Mouse (Mus musculus) heart, postnatal 14 days (tissue): ENCODE measurements around the gene Grap. TPM values are rescaled to one million over a fixed set of nuclear protein-coding genes. Genes with fewer than 3 reads are reported as not detected.
"Not testable (repeated sequence)": the region's sequence is repeated elsewhere in the genome, so short reads cannot be mapped to it uniquely, and the experiment has no call there.

ENCODE experiments used
- DNase-seq, 2 experiments: peaks; one replicate each; pipeline ENCODE4 v3.0.0; 2021 to 2022
- intact Hi-C: fragments of 180-260 bp; cut with DNase I; formaldehyde crosslinking; loops from one replicate; pipeline ENCODE4 v1.15.1; 2025
- long read RNA-seq, 2 experiments: library from polyadenylated mRNA; stranded (forward); transcript quantifications; one replicate each; pipeline ENCODE4 v2.0.0; 2021
- total RNA-seq, 2 experiments: library from RNA; stranded (reverse); gene quantifications; 2 replicates each; pipeline ENCODE4 v1.2.3; 2021

Gene Grap
- total RNA-seq: 10 to 100 TPM; 13.9 to 15.4 TPM
- long read RNA-seq, experiment 1, transcript Grap-201 (5 exons, 1,662 nt): major isoform, 38 of 42 reads
- long read RNA-seq, experiment 1, partial matches to known transcripts: 0 of 42 reads
- long read RNA-seq, experiment 1, other reads (novel, unspliced or antisense): 4 of 42 reads
- long read RNA-seq, experiment 2, transcript Grap-201 (5 exons, 1,662 nt): major isoform, 28 of 35 reads
- long read RNA-seq, experiment 2, partial matches to known transcripts: 1 of 35 reads
- long read RNA-seq, experiment 2, other reads (novel, unspliced or antisense): 6 of 35 reads

- intact Hi-C loops: no loop called here
- peak; percentile 44 to 47 for DNase-seq
Observed at GRCm38 (mm10) chr11:61652686-61653447, at the start of gene Grap. Gene Grap (plus strand): TSS chr11:61653265.

GRCm38 (mm10) chr11:61608072-61608471, 45.0 kb upstream of the Grap start:
- intact Hi-C loops: no loop called here
- DNase-seq: no peak

DNA sequence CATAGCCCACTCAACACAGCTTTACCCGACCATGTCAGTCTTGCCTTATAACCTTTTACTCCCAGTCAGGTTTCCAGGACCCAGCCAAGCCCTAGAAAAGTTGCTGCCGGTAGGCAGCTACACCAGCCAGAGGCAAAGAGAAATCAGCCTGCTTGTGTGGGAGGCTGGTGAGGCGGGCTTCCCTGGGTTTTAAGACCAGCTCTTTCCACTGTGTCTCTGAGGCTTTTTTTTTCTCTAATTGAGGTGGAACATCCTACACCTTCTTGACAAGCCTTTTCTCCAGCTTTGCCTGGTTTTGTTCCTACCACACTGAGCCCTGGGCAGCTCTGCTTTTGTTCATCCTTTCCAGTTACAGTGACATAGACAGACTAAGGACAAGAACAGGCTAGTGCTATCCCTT, 41.9 kb upstream of the Grap start:
- intact Hi-C loops: no loop called here
- DNase-seq: no peak

DNA sequence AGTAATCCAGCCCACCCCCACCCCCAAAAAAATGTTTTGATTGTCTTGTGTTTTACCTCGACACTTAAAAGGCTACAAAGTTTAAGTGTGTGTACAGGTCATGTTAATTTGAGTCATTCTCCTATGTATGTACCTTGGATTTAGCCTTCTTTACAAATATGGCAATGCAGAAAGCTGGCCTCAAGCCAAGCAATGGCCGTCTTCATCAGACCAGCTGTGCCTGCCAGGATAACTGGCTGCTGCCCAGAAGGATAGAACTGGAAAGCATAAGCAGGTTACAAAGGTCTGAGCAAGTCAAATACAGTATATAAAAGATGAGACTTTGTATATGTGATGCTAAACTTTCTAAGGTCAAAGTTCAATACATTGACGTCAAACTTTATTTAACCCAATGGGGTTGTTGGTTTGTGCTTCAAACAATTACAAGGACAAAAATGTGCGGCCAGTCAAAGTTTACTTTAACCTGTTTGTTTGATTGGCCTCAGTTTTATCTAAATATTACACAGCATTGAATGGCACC, 40.9 kb upstream of the Grap start:
- no peak for DNase-seq
- intact Hi-C loops: no loop called here

DNA sequence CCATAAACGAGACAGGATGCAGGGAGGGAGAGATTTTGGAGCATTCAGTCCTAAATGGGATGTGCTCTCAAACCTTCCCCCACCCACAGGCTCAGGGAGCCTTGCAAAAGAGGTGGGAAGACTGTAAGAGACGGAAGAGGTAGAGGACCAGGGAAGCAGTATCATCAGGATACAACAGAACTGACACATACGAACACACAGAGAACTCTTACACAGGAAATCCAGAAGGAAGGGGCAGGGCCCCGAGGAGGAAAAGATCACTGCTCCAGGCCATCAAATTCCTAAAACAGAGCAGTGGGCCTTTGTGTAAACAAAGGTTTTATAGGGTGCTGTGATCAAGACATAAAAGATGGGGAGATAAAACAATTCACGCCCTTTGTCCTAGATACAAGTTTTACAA, 38.7 kb upstream of the Grap start:
- intact Hi-C loops: no loop called here
- peak in 1 of 2 experiments; percentile 11 for DNase-seq

DNA sequence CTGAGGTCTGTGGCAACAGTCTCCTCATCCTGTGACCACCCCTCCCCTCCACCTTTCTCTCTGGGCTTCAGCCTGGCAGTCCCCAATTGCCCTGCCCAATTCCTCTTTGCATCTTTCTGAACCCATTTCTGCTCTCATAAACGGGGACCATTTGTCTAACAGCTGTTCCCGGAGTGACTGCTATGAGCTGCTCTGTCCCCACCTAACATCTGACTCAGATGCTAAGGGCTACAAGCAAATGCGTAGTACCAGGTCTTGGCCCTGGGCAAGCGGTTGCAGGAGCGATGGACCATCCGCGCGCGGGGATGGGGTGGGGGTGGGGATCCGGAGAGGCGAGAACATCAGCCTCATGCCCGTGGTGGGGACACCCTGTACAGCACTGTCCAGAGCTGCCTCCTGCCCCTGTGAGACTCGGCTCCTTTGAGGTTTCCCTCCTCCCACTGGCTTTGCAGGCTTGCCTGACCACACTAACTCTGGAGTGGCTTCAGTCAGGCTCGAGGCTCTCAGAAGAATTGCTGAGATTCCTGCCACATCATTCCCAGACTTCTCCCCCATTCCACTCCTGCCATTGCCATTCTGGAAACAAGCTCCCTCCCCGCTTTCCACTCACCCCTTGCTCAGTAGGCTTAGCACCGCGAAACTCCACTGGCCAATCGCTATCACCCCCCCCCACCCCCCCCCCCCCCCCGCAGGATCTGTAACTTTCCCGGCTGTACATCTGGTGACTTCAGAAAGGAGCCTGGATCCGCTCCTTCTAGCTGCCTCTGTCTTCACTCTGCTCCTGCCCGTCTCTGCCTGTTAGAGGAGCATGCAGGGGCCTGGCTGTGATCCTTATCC, 37.2 kb upstream of the Grap start:
- DNase-seq: peak; percentile 38 to 49
- intact Hi-C loops: no loop called here

GRCm38 (mm10) chr11:61616523-61617292, 36.4 kb upstream of the Grap start:
- no peak for DNase-seq
- intact Hi-C loops: no loop called here

DNA sequence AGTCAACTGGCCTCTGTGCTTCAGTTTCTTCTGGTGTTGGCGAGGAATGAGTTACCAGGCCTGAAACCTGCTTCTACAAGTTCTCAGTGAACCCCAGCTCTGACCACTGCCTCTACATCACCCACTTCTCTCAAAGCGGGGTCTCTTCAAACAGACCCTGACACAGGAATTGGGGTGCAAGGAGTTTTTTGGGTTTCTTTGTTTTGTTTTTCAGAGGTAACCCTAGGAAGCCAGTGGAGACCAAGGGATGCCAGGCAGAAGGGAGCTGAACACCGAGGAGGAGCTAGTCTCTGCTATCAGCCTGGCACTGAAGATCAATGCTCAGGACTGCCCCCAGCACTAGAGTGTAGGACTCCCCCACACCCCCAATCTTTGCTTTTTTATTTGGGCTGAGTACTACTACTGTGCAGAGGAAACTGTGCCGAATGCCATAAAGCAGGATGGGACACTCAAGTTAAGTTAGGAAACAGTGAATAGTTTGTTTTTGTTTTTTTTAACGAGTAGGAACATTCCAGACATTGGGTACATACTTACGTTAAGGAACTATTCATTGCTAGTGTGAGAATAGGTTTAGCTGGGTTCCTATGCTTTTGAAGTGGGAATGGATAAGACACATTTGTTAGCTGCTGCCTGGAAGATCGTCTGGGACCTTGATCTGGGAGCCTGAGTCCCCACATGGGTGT, 35.6 kb upstream of the Grap start:
- intact Hi-C loops: no loop called here
- DNase-seq: no peak

GRCm38 (mm10) chr11:61618131-61618530, 34.9 kb upstream of the Grap start:
- DNase-seq: peak; percentile 59 to 60
- intact Hi-C loops: loop anchor here (2.0 kb wide), 1 partner anchor 39 kb away; the partner anchor contains the start of gene Epn2

GRCm38 (mm10) chr11:61618571-61618970, 34.5 kb upstream of the Grap start:
- intact Hi-C loops: loop anchor here (2.0 kb wide), 1 partner anchor 40 kb away; the partner anchor contains the start of gene Epn2

DNA sequence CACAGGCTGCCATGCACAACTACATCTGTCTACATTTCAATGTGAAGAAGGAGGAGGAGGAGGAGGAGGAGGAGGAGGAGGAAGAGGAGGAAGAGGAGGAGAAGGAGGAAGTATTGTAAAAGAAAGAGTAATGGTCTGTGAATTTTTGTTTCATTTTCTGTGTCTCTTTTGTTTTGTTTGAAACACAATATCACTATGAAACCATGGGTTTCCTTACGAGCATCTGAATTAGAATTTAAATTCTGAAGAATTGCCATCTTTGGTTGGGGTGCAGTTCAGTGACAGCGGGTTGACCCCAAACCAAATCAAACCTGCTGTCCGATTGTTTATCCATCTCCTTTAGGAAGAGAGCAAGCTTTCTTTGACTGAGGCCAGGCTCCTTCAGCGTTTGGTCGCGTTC, 33.7 kb upstream of the Grap start:
- no peak for DNase-seq
- intact Hi-C loops: loop anchor here (2.0 kb wide), 1 partner anchor 41 kb away; the partner anchor contains the start of gene Epn2

More at GRCm38 (mm10) chr11:61618571-61618970, 34.5 kb upstream of the Grap start:
- no peak for DNase-seq

- intact Hi-C loops: loop anchor here (2.0 to 10.0 kb wide), 5 partner anchors 41 to 275 kb away; partner anchors contain the start of genes Epn2 and Slc47a2
- DNase-seq: peak; percentile 86
Observed at GRCm38 (mm10) chr11:61619791-61620241, 33.2 kb upstream of the Grap start.

GRCm38 (mm10) chr11:61620254-61620670, 32.8 kb upstream of the Grap start:
- intact Hi-C loops: loop anchor here (2.0 to 10.0 kb wide), 4 partner anchors 95 to 275 kb away; partner anchors contain the start of gene Slc47a2
- DNase-seq: peak; percentile 90 to 93

DNA sequence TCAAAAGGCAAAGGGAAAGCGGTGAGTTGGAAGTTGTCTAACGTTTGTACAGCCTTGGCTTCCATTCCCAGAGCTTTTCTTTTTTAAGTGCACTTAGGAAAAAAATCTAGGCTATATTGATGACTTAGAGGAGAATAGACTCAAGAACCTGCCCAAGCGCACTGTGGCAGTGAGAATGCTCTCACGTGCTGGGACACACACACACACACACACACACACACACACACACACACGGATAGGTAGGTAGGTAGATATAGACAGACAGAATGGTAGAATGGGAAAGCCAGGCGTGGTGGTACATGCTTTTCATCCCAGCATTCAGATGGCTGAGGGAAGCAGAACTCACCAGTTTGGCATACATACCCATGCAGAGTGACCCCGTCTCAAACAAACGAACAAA, 32.3 kb upstream of the Grap start:
- DNase-seq: no peak
- intact Hi-C loops: loop anchor here (2.0 to 10.0 kb wide), 4 partner anchors 94 to 276 kb away; partner anchors contain the start of gene Slc47a2

DNA sequence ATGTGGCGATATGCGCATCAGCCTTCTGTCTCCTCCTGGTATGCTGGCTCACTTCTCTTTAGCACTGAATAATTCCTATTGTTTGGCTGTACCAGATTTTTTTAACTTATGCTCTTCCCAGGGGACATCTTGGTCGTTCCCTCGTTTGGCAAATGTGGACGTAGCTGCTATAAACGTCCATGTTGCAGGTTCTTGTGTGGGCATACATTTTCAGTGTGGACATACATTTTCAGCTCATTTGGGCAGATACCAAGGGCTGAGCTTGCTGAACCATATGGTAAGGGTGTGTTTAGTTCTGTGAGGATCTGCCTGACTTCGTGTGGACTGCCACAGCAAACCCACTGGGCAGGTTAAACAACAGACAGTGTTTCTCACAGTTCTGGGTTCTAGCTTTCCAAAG, 27.9 kb upstream of the Grap start:
- intact Hi-C loops: loop anchor here (5.0 to 10.0 kb wide), 2 partner anchors 42 to 280 kb away; partner anchors contain the start of gene Slc47a2
- DNase-seq: no peak

GRCm38 (mm10) chr11:61626509-61626908, 26.6 kb upstream of the Grap start:
- intact Hi-C loops: loop anchor here (5.0 to 10.0 kb wide), 2 partner anchors 41 to 282 kb away; partner anchors contain the start of gene Slc47a2
- DNase-seq: no peak

- no peak for DNase-seq
- intact Hi-C loops: loop anchor here (2.0 to 10.0 kb wide), 3 partner anchors 38 to 285 kb away; partner anchors contain the start of gene Slc47a2
Observed at GRCm38 (mm10) chr11:61629621-61630020, 23.4 kb upstream of the Grap start.

DNA sequence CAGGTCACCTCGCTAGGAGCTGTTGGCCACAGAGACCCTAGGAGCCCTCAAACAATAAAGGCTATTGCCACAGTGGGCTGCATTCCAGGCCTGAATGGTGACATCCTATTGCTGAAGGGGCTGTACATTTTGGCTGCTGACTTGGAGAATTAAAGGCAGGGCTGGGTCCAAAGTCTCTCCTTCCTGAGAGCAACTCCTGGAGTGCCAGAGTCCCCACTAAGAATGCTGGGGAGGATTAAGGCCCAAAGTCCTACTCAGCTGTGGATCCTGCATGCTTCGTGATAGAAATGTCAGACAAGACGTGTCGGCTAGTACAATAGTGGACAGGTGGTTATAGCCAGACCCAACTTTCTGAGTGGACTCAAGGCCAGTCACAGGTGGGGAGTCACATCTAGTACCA, 16.8 kb upstream of the Grap start:
- DNase-seq, intact Hi-C loops: not testable (repeated sequence)
